Mouse (Mus musculus): ENCODE measurements around the gene Uvrag. TPM values are rescaled to one million over a fixed set of nuclear protein-coding genes. Genes with fewer than 3 reads are reported as not detected.

Gene Uvrag
- total RNA-seq, 4 experiments from 2014 or later = 41.6 to 54.7 (median 52.8) TPM

DNA sequence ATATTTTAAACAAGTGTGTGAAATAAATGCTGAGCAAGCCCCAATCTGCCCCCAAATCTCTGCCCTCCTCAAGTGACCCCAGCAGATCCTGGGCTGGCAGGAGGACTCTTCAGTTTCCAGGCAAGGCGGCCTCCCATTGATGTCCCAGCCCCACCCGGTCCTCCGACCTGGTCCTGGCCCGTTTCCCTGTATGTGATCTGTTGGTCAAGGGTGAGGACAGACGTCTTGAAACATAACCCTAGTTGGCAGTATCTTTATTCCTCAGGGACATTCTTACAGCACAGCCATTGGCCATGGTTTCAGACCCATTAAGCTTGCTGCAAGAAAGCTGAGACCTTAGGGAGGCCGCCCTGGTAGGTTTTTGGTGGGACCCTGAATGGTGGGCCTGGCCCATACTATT is 287.1 kb downstream of the Uvrag start:
- no peak for DNase-seq (ENCODE audit: low spot score in 2 of 2)

- no peak for DNase-seq (ENCODE audit: low spot score in 2 of 2)
Measured at GRCm38 (mm10) chr7:98852950-98853650, 287.8 kb downstream of the Uvrag start.

DNA sequence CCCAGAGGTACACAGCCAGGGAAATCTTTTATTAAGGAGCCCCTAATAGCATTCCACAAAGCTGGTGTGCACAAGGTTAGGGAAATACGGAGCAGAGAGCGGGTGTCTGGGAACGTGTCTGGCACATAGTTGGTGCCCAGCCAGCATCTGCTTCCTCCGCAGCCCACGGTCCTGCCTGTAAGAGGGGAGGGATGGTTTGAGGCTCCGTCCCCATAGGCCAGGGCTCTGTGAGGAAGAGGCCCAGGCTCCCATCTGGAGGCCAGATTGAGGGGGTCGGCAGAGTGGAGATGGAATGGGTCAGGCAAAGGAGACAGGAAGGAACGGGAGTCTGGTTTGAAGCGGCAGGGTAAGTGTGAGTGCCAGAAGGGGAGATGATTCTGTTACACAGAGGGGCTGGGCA is 289.7 kb downstream of the Uvrag start:
- DNase-seq (ENCODE audit: low spot score in 2 of 2) = no peak

- no peak for DNase-seq (ENCODE audit: low spot score in 2 of 2)
Measured at GRCm38 (mm10) chr7:98850388-98850787, 290.6 kb downstream of the Uvrag start.

DNA sequence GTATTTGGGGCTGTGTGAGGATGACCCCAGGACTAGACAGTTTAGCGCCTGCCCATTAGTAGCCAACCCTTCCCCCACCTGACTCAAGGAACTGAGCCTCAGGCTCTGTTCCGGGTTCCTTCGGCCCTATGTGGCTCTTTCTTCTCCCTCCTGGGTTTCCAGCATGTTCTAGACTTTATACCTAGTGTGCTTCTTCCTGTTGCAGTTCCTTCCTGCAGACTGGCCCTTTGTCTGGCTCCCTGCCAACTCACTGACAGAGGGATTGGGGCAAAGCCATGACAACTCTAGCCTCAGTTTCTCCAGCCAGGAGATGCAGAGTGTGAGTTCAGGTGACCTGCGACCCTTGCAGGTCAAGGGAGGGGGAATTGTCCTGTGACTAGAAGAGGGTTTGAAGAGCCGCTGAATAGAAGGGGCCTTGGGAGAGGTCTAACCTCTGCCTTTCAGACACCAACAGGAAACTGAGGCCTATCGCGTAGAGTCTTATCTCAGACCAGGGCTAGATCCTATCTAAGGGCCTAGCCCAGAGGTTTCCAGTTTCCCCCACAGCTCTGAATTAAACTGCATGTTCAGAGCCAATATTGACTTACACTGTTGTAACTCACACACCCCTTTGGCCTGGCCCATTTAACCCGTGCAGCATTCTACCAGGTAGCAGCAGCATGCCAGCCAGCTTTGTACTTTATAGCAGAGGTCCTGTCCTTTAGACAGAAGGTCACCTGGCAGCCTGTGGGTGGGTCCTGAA is 291.9 kb downstream of the Uvrag start:
- DNase-seq (ENCODE audit: low spot score in 2 of 2) = no peak

DNA sequence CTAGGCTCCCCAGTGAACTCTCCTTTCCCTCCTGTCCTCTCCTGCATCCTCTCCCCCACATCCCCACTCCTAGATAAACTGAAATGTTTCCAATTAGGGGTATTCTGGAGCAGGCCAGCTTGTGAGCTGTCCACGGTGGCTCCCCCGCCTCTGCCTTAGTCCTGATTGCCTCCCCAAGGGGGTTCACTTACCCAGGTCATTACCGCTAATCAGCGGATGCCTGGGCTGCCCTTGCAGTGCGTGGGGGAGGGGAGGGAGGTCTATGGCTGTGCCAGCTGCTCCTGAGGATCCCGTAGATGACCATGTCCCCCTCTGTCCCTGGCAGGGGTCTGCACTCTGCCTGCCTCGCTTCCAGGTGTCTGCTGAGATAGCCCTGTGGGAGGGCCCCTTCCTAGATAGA is 297.3 kb downstream of the Uvrag start:
- no peak for DNase-seq (ENCODE audit: low spot score in 2 of 2)

DNA sequence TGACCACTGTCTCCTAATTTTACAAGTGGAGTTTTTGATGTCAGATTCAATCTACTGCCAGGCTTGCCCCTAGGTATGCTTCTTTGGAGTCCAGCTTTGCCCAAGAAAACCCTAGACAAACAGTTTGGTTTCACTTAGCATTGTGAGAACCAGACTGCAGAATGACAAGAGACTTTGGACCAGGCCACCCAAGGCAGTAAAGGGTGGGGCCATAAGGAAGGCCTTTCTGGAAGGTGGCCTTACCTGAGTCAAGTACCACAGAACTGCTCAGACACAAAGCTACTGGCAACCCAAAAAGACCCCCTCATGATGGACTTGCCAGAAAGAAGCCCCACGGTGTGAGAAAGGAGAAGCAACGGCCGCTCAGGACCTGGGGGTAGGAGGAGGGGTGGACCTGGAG is 297.9 kb downstream of the Uvrag start:
- no peak for DNase-seq (ENCODE audit: low spot score in 2 of 2)

DNA sequence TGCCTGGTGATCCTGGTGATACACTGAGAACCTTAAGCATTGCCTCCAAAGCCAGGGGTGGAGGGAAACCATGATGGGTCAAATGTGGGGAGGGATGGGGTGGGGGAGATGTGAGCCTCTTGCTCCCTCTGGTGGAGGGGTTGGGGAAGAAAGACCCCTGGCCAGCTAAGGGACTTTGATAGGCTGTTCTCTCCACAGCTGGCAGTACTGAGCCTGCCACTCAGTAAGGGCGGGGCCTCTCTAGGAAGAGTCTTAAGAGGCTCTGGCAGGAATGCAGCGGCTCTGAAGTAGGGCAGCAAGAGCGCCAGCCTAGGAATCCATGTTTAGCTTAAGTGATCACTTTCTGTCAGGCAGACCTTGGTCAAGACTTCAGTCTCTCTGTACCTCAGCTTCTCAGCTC is 299.1 kb downstream of the Uvrag start:
- DNase-seq (ENCODE audit: low spot score in 2 of 2) = no peak

DNA sequence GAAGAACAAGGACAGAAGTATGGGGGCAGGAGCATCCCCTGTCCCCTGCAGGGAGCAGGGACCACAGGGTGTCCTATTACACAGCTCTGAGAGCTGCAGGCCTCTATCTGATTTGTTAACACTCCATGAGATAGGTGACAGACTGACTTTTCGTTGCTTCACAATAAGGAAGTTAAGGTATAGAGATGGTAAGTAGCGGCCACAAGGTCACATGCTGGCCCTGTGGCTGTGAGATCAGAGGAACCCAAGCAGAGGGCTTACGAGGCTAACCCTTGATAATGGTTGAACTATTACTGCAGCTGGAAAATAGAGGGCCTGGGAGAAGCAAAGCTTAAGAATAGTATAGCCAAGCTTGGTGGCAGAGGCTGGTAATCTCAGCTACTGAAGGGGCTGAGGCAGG is 300.2 kb downstream of the Uvrag start:
- DNase-seq (ENCODE audit: low spot score in 2 of 2) = no peak

DNA sequence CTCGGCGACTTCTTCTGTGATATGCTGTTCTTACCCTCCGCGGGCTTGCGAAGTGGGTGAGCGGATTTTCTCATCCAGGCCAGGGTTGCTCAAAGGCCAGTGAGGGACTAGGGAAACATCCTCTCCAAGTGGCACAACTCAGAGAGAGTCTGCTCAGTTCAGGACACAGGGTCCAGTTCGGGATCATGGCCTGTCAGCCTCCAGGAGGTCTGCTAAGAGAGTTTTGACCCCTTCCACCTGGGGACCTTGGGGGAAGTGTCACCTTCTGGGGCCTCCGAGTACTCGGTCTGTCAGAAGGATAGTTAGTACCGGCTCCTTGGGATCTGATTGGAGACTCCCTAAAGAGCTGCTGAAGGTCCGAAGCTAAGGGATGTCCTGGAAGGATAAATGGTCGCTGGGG is 301.6 kb downstream of the Uvrag start:
- DNase-seq (ENCODE audit: low spot score in 2 of 2) = no peak

DNA sequence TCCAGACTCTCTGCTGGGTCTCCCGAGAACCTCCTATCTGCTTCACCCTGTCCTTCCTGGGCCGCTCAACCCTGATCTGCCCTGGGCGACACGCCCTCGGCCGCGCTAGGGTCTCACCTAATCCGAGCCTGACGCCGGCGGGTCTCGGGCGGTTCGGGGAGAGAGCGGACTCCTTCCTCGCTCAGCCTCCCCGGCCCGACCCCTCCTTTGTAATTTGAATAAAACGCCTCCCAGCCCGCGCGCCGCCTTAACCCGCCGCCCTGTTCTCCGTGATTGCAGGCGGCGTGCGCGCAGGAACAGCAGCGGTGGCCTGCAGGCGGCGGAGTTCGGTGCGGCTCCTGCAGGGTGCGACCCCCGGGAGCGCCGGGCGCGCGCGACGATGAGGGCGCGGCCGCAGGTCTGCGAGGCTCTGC is 302.2 kb downstream of the Uvrag start:
- DNase-seq (ENCODE audit: low spot score in 2 of 2) = no peak

- DNase-seq (ENCODE audit: low spot score in 2 of 2) = peak; percentile 41 to 73
Measured at GRCm38 (mm10) chr7:98837901-98838300, 303.0 kb downstream of the Uvrag start.

GRCm38 (mm10) chr7:98836646-98837045 is 304.3 kb downstream of the Uvrag start:
- DNase-seq (ENCODE audit: low spot score in 2 of 2) = peak in 1 of 2 experiments; percentile 31

- DNase-seq (ENCODE audit: low spot score in 2 of 2) = no peak
Measured at GRCm38 (mm10) chr7:98835519-98836441, 305.2 kb downstream of the Uvrag start.

Other genes starting within 250 kb of the Uvrag start
- gene Dgat2, start 41.6 kb upstream of the Uvrag start, total RNA-seq (2022) = 10 to 100 TPM; 80.9 to 89.3 (median 85.5) TPM
- not detected for gene Mogat2, start 97.5 kb upstream of the Uvrag start, total RNA-seq (2022)
- 100 to 1,000 TPM; 101 to 108 (median 106) TPM for gene Map6, start 126.3 kb upstream of the Uvrag start, total RNA-seq (2022)
- gene Serpinh1, start 212.1 kb upstream of the Uvrag start, total RNA-seq (2022) = 10 to 100 TPM; 16.8 to 24.1 (median 21.3) TPM
- gene Gdpd5, start 240.3 kb upstream of the Uvrag start, total RNA-seq (2022) = 10 to 100 TPM; 17.4 to 32.6 (median 21.4) TPM

Measured in layer of hippocampus, adult 8-10 months (tissue).